Mouse (Mus musculus) heart, postnatal 0 days (tissue): ENCODE data around the gene Rxra.

ENCODE experiments used
- CTCF ChIP-seq: IDR thresholded peaks from 2 replicates; pipeline ENCODE4 v1.5.1; 2016; ENCODE audit warnings: antibody characterized with exemption, control low read depth, low read depth
- EP300 ChIP-seq: IDR thresholded peaks from 2 replicates; pipeline ENCODE4 v1.6.1; 2016; ENCODE audit warnings: antibody characterized with exemption, low read depth

- TF ChIP-seq EP300 (no peak), CTCF (no peak)
These were observed 31.6 kb upstream of the Rxra start for GRCm38 (mm10) chr2:27644547-27645120.
